Mouse (Mus musculus) midbrain, embryonic 10.5 days (tissue): ENCODE results near the gene Akap13. TPM values are rescaled to one million over a fixed set of nuclear protein-coding genes. Genes with fewer than 3 reads are reported as not detected.

Experiments
- DNase-seq: peaks from one replicate; pipeline ENCODE4 v3.0.0-alpha.2; 2017; ENCODE audit warnings: low spot score
- H3K27ac ChIP-seq: fragments of 300-500 bp; sonication (generic); replicated peaks from 2 replicates; pipeline ENCODE4 v1.5.1; 2016; ENCODE audit warnings: mild to moderate bottlenecking
- H3K27me3 ChIP-seq: fragments of 300-500 bp; sonication (generic); 2 replicates; pipeline ENCODE4 v1.6.1; 2016; ENCODE audit warnings: low read depth, mild to moderate bottlenecking; ENCODE audit not compliant: poor library complexity, severe bottlenecking
- H3K36me3 ChIP-seq: fragments of 300-500 bp; sonication (generic); 2 replicates; pipeline ENCODE4 v1.6.1; 2016; ENCODE audit warnings: mild to moderate bottlenecking, moderate library complexity
- H3K4me1 ChIP-seq: fragments of 300-500 bp; sonication (generic); 2 replicates; pipeline ENCODE4 v1.6.1; 2016
- H3K4me3 ChIP-seq: fragments of 300-500 bp; sonication (generic); 2 replicates; pipeline ENCODE4 v1.5.1; 2016; ENCODE audit warnings: mild to moderate bottlenecking, moderate library complexity
- H3K9me3 ChIP-seq: fragments of 300-500 bp; sonication (generic); replicated peaks from 2 replicates; pipeline ENCODE4 v1.6.1; 2016; ENCODE audit warnings: mild to moderate bottlenecking
- WGBS: fragments of 180-500 bp; shearing (Covaris S2); methylation state at CpG from one replicate; pipeline ENCODE4 v1.1.7; 2016; 5-methylcytosine and 5-hydroxymethylcytosine counted together
- polyA plus RNA-seq: library from polyadenylated mRNA; unstranded; fragments of >200 nt; fragmentation: Nextera tagmentation; extraction: Ambion mirVana; gene quantifications from 2 replicates; pipeline ENCODE4 v1.2.1, GENCODE M21; 2016

Akap13 gene
- polyA plus RNA-seq, 1 experiment from 2014 or later = 29.0 TPM

GRCm38 (mm10) chr7:75619875-75620274 is 164.5 kb downstream of the Akap13 start:
- 89% methylated on average over 6 of the region's 6 CpGs for WGBS
- Histone ChIP-seq H3K9me3 (no peaks in the 10 kb centered on the region), H3K4me1 (no peaks in the 10 kb centered on the region), H3K36me3 (peaks cover 10% of the 10 kb centered on the region; the same call in 1 of the 2 replicates), H3K27ac (no peak overlapping the region), H3K4me3 (no peak overlapping the region), H3K27me3 (no peaks in the 10 kb centered on the region)
- DNase-seq = no peak

- Histone ChIP-seq H3K36me3 (peaks cover 6% of the 10 kb centered on the region; the same call in 1 of the 2 replicates), H3K4me3 (no peak overlapping the region), H3K4me1 (no peaks in the 10 kb centered on the region), H3K27me3 (no peaks in the 10 kb centered on the region), H3K27ac (no peak overlapping the region), H3K9me3 (no peaks in the 10 kb centered on the region)
- WGBS = 88% methylated on average over 3 of the region's 3 CpGs
- DNase-seq = no peak
Measured at GRCm38 (mm10) chr7:75620395-75620960, 165.1 kb downstream of the Akap13 start.

- WGBS = 91% methylated on average over 4 of the region's 4 CpGs
- H3K27me3 ChIP-seq = no peaks in the 10 kb centered on the region
- no peaks in the 10 kb centered on the region for H3K4me1 ChIP-seq
- peaks cover 5% of the 10 kb centered on the region; the same call in 1 of the 2 replicates for H3K36me3 ChIP-seq
- no peak overlapping the region for H3K27ac ChIP-seq
- H3K4me3 ChIP-seq = no peak overlapping the region
- DNase-seq = no peak
- H3K9me3 ChIP-seq = no peaks in the 10 kb centered on the region
Measured at GRCm38 (mm10) chr7:75620976-75621375, 165.6 kb downstream of the Akap13 start.

GRCm38 (mm10) chr7:75627831-75628230 is 172.5 kb downstream of the Akap13 start:
- Histone ChIP-seq H3K4me3 (no peak overlapping the region), H3K4me1 (peaks cover 3% of the 10 kb centered on the region), H3K27ac (no peak overlapping the region), H3K36me3 (no peaks in the 10 kb centered on the region), H3K27me3 (no peaks in the 10 kb centered on the region), H3K9me3 (no peaks in the 10 kb centered on the region)
- DNase-seq = no peak
- 85% methylated on average over 2 of the region's 2 CpGs for WGBS

- no peak for DNase-seq
- Histone ChIP-seq H3K27me3 (no peaks in the 10 kb centered on the region), H3K4me1 (peaks cover 14% of the 10 kb centered on the region), H3K9me3 (no peaks in the 10 kb centered on the region), H3K4me3 (no peak overlapping the region), H3K36me3 (no peaks in the 10 kb centered on the region), H3K27ac (no peak overlapping the region)
- WGBS = 93% methylated on average over 4 of the region's 4 CpGs
Measured at GRCm38 (mm10) chr7:75629669-75630068, 174.3 kb downstream of the Akap13 start.

- H3K27me3 ChIP-seq = no peaks in the 10 kb centered on the region
- H3K36me3 ChIP-seq = no peaks in the 10 kb centered on the region
- no peak overlapping the region for H3K4me3 ChIP-seq
- no peaks in the 10 kb centered on the region for H3K9me3 ChIP-seq
- H3K27ac ChIP-seq = no peak overlapping the region
- peaks cover 14% of the 10 kb centered on the region for H3K4me1 ChIP-seq
- DNase-seq = no peak
- WGBS = 73% methylated on average over 3 of the region's 3 CpGs
Measured at GRCm38 (mm10) chr7:75632941-75633340, 177.6 kb downstream of the Akap13 start.

GRCm38 (mm10) chr7:75633393-75633792 is 178.1 kb downstream of the Akap13 start:
- no peak for DNase-seq
- H3K9me3 ChIP-seq = no peaks in the 10 kb centered on the region

GRCm38 (mm10) chr7:75633807-75634526 is 178.6 kb downstream of the Akap13 start:
- Histone ChIP-seq H3K4me1 (peaks cover 14% of the 10 kb centered on the region), H3K36me3 (no peaks in the 10 kb centered on the region), H3K27ac (0 out of 2 replicates have a peak overlapping the region, but pooled peaks have one; percentile 13), H3K9me3 (no peaks in the 10 kb centered on the region), H3K4me3 (no peak overlapping the region), H3K27me3 (no peaks in the 10 kb centered on the region)
- DNase-seq = no peak
- 87% methylated on average over 7 of the region's 7 CpGs for WGBS

More at GRCm38 (mm10) chr7:75633393-75633792, 178.1 kb downstream of the Akap13 start:
- Histone ChIP-seq H3K4me3 (no peak overlapping the region), H3K27ac (0 out of 2 replicates have a peak overlapping the region, but pooled peaks have one; percentile 13), H3K4me1 (peaks cover 14% of the 10 kb centered on the region), H3K27me3 (no peaks in the 10 kb centered on the region), H3K36me3 (no peaks in the 10 kb centered on the region)

GRCm38 (mm10) chr7:75638769-75639168 is 183.4 kb downstream of the Akap13 start:
- DNase-seq = no peak
- H3K4me3 ChIP-seq = no peak overlapping the region
- no peaks in the 10 kb centered on the region for H3K27me3 ChIP-seq
- no peaks in the 10 kb centered on the region for H3K36me3 ChIP-seq
- no peaks in the 10 kb centered on the region for H3K9me3 ChIP-seq
- peaks cover 28% of the 10 kb centered on the region for H3K4me1 ChIP-seq
- H3K27ac ChIP-seq = no peak overlapping the region
- 73% methylated on average over 3 of the region's 3 CpGs for WGBS

GRCm38 (mm10) chr7:75639541-75639940 is 184.2 kb downstream of the Akap13 start:
- DNase-seq = peak; percentile 54
- H3K4me3 ChIP-seq = no peak overlapping the region
- no peak overlapping the region for H3K27ac ChIP-seq
- no peaks in the 10 kb centered on the region for H3K9me3 ChIP-seq
- H3K27me3 ChIP-seq = no peaks in the 10 kb centered on the region
- no peaks in the 10 kb centered on the region for H3K36me3 ChIP-seq
- WGBS = 28% methylated on average over 3 of the region's 3 CpGs
- peaks cover 29% of the 10 kb centered on the region for H3K4me1 ChIP-seq

- no peak for DNase-seq
- no peaks in the 10 kb centered on the region for H3K36me3 ChIP-seq
- no peaks in the 10 kb centered on the region for H3K9me3 ChIP-seq
- no peak overlapping the region for H3K27ac ChIP-seq
- H3K4me3 ChIP-seq = no peak overlapping the region
- peaks cover 29% of the 10 kb centered on the region for H3K4me1 ChIP-seq
- no peaks in the 10 kb centered on the region for H3K27me3 ChIP-seq
Measured at GRCm38 (mm10) chr7:75640074-75640473, 184.7 kb downstream of the Akap13 start.

GRCm38 (mm10) chr7:75640671-75641070 is 185.3 kb downstream of the Akap13 start:
- Histone ChIP-seq H3K9me3 (no peaks in the 10 kb centered on the region), H3K27ac (no peak overlapping the region), H3K36me3 (no peaks in the 10 kb centered on the region), H3K4me1 (peaks cover 29% of the 10 kb centered on the region), H3K27me3 (no peaks in the 10 kb centered on the region), H3K4me3 (no peak overlapping the region)
- DNase-seq = no peak
- WGBS = 79% methylated on average over 2 of the region's 2 CpGs

- WGBS = 56% methylated on average over 9 of the region's 9 CpGs
- no peak overlapping the region for H3K4me3 ChIP-seq
- no peaks in the 10 kb centered on the region for H3K9me3 ChIP-seq
- DNase-seq = no peak
- H3K36me3 ChIP-seq = no peaks in the 10 kb centered on the region
- no peak overlapping the region for H3K27ac ChIP-seq
- H3K27me3 ChIP-seq = no peaks in the 10 kb centered on the region
- peaks cover 29% of the 10 kb centered on the region for H3K4me1 ChIP-seq
Measured at GRCm38 (mm10) chr7:75641415-75642177, 186.3 kb downstream of the Akap13 start.
